Mouse (Mus musculus) heart, embryonic 16.5 days (tissue): ENCODE data around the gene Rnf151. TPM values are rescaled to one million over a fixed set of nuclear protein-coding genes. Genes with fewer than 3 reads are reported as not detected.
"Not testable (repeated sequence)": the region's sequence is repeated elsewhere in the genome, so short reads cannot be mapped to it uniquely, and the experiment has no call there.

ENCODE experiments used
- ATAC-seq: fragments of 200-750 bp; cut with Nextera tagmentation; replicated peaks from 2 replicates; pipeline ENCODE4 v1.8.0; 2017; ENCODE audit warnings: moderate number of reproducible peaks; ENCODE audit not compliant: insufficient read depth, low FRiP score; ENCODE audit errors: extremely low read depth
- H3K27ac ChIP-seq: fragments of 300-500 bp; sonication (generic); 2 replicates; pipeline ENCODE4 v1.5.1; 2014; ENCODE audit warnings: mild to moderate bottlenecking, low read length, control low read depth, moderate library complexity
- H3K27me3 ChIP-seq: fragments of 300-500 bp; sonication (generic); 2 replicates; pipeline ENCODE4 v1.6.1; 2014; ENCODE audit warnings: low read length, mixed read lengths; ENCODE audit not compliant: control insufficient read depth, insufficient read depth
- H3K36me3 ChIP-seq: fragments of 300-500 bp; sonication (generic); 2 replicates; pipeline ENCODE4 v1.6.1; 2014; ENCODE audit not compliant: control insufficient read depth, insufficient read depth
- H3K4me1 ChIP-seq: fragments of 300-500 bp; sonication (generic); 2 replicates; pipeline ENCODE4 v1.6.1; 2014; ENCODE audit warnings: low read length, mixed read lengths; ENCODE audit not compliant: control insufficient read depth, insufficient read depth
- H3K4me2 ChIP-seq: fragments of 300-500 bp; sonication (generic); 2 replicates; pipeline ENCODE4 v1.6.1; 2014; ENCODE audit warnings: low read depth, mild to moderate bottlenecking, control low read depth, low read length
- H3K4me3 ChIP-seq: fragments of 300-500 bp; sonication (generic); 2 replicates; pipeline ENCODE4 v1.5.1; 2014; ENCODE audit warnings: mild to moderate bottlenecking, control low read depth, low read length
- H3K9ac ChIP-seq: fragments of 300-500 bp; sonication (generic); 2 replicates; pipeline ENCODE4 v1.6.1; 2014; ENCODE audit warnings: low read length, control low read depth
- H3K9me3 ChIP-seq: fragments of 300-500 bp; sonication (generic); replicated peaks from 2 replicates; pipeline ENCODE4 v1.6.1; 2016; ENCODE audit warnings: low read length; ENCODE audit not compliant: control insufficient read depth
- WGBS: fragments of 180-500 bp; shearing (Covaris S2); extraction: QIAGEN DNeasy Blood & Tissue Kit; methylation state at CpG from one replicate; pipeline ENCODE4 v1.1.7; 2014; 5-methylcytosine and 5-hydroxymethylcytosine counted together
- polyA plus RNA-seq: library from polyadenylated mRNA; unstranded; fragments of >200 nt; fragmentation: Nextera tagmentation; extraction: Ambion mirVana; gene quantifications from 2 replicates; pipeline ENCODE4 v1.2.1, GENCODE M21; 2015

The Rnf151 gene
- polyA plus RNA-seq, 1 experiment from 2014 or later: not detected

- Histone ChIP-seq H3K27ac (no peak overlapping the region), H3K36me3 (no peaks in the 10 kb centered on the region), H3K4me2 (no peak overlapping the region), H3K4me3 (no peak overlapping the region), H3K4me1 (peaks cover 27% of the 10 kb centered on the region), H3K9me3 (no peaks in the 10 kb centered on the region), H3K27me3 (no peaks in the 10 kb centered on the region), H3K9ac (no peak overlapping the region)
- ATAC-seq: no peak
- WGBS: 18% methylated on average over 6 of the region's 6 CpGs
Measured at GRCm38 (mm10) chr17:24667416-24667815, 50.4 kb downstream of the Rnf151 start.

DNA sequence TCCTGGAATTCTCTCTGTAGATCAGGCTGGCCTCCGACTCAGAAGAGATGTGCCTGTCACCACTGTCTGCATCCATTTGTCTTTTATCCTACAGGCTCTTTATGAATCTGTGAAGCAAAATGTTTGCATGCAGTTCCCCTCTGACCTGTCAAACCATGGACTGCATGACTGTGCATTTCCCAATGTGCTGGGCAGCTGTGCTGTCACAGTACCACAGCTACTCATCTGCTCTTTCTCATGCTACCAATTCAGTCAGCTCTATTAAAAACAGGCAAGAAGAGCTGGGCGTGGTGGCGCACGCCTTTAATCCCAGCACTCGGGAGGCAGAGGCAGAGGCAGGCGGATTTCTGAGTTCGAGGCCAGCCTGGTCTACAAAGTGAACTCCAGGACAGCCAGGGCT is 50.9 kb downstream of the Rnf151 start:
- not testable (repeated sequence) for H3K9ac ChIP-seq, ATAC-seq, H3K27me3 ChIP-seq, H3K9me3 ChIP-seq, H3K4me3 ChIP-seq, H3K4me2 ChIP-seq, H3K36me3 ChIP-seq, H3K27ac ChIP-seq
- WGBS: 56% methylated on average over 7 of the region's 7 CpGs
- H3K4me1 ChIP-seq: peaks cover 23% of the 10 kb centered on the region

Other genes with a start within 250 kb of the Rnf151 start
- 27.7 and 28.8 TPM in 2 replicates for gene E4f1, start 247.8 kb downstream of the Rnf151 start, polyA plus RNA-seq
- gene Pgp, start 247.7 kb downstream of the Rnf151 start, polyA plus RNA-seq: 71.1 and 76.0 TPM in 2 replicates
- 0.21 and 0.25 TPM in 2 replicates for gene Bricd5, start 244.2 kb downstream of the Rnf151 start, polyA plus RNA-seq
- 18.7 and 19.5 TPM in 2 replicates for gene Mlst8, start 239.0 kb downstream of the Rnf151 start, polyA plus RNA-seq
- 0.24 and 0.52 TPM in 2 replicates for gene Caskin1, start 229.5 kb downstream of the Rnf151 start, polyA plus RNA-seq
- 77.6 and 80.7 TPM in 2 replicates for gene Traf7, start 190.1 kb downstream of the Rnf151 start, polyA plus RNA-seq
- 0.87 and 0.92 TPM in 2 replicates for gene Rab26, start 183.9 kb downstream of the Rnf151 start, polyA plus RNA-seq
- gene Pkd1, start 168.2 kb downstream of the Rnf151 start, polyA plus RNA-seq: 17.6 and 18.4 TPM in 2 replicates
- 48.1 and 53.3 TPM in 2 replicates for gene Tsc2, start 85.4 kb downstream of the Rnf151 start, polyA plus RNA-seq
- 11.2 and 12.7 TPM in 2 replicates for gene Nthl1, start 85.4 kb downstream of the Rnf151 start, polyA plus RNA-seq
- gene Slc9a3r2, start 67.7 kb downstream of the Rnf151 start, polyA plus RNA-seq: 50.8 and 63.9 TPM in 2 replicates
- 0.62 TPM in 1 of 2 replicates, not detected in the other for gene Npw, start 59.6 kb downstream of the Rnf151 start, polyA plus RNA-seq
- 11.9 and 17.0 TPM in 2 replicates for gene Zfp598, start 48.4 kb downstream of the Rnf151 start, polyA plus RNA-seq
- gene Syngr3, start 28.1 kb downstream of the Rnf151 start, polyA plus RNA-seq: 0.60 and 0.67 TPM in 2 replicates
- gene Gfer, start 21.9 kb downstream of the Rnf151 start, polyA plus RNA-seq: 27.6 and 29.7 TPM in 2 replicates
- 0.97 and 1.2 TPM in 2 replicates for gene Noxo1, start 21.8 kb downstream of the Rnf151 start, polyA plus RNA-seq
- gene Tbl3, start 10.4 kb downstream of the Rnf151 start, polyA plus RNA-seq: 44.3 and 47.5 TPM in 2 replicates
- gene Rps2, start 53 bp upstream of the Rnf151 start, polyA plus RNA-seq: 843 and 891 TPM in 2 replicates
- gene Ndufb10, start 6.4 kb upstream of the Rnf151 start, polyA plus RNA-seq: 570 and 615 TPM in 2 replicates
- gene Rpl3l, start 9.8 kb upstream of the Rnf151 start, polyA plus RNA-seq: 1.7 and 2.4 TPM in 2 replicates
- gene Msrb1, start 18.6 kb upstream of the Rnf151 start, polyA plus RNA-seq: 19.0 and 21.2 TPM in 2 replicates
- 0.21 and 0.36 TPM in 2 replicates for gene Hs3st6, start 34.9 kb upstream of the Rnf151 start, polyA plus RNA-seq
- gene Meiob, start 86.2 kb upstream of the Rnf151 start, polyA plus RNA-seq: not detected in 2 replicates
- 69.1 and 71.8 TPM in 2 replicates for gene Hagh, start 122.1 kb upstream of the Rnf151 start, polyA plus RNA-seq
- 50.2 and 59.9 TPM in 2 replicates for gene Fahd1, start 132.3 kb upstream of the Rnf151 start, polyA plus RNA-seq
- gene Igfals, start 147.9 kb upstream of the Rnf151 start, polyA plus RNA-seq: 0.40 and 0.70 TPM in 2 replicates
- gene Nubp2, start 168.3 kb upstream of the Rnf151 start, polyA plus RNA-seq: 37.9 and 38.3 TPM in 2 replicates
- 33.7 and 34.0 TPM in 2 replicates for gene Spsb3, start 168.6 kb upstream of the Rnf151 start, polyA plus RNA-seq
- 18.2 and 20.4 TPM in 2 replicates for gene Eme2, start 177.0 kb upstream of the Rnf151 start, polyA plus RNA-seq
- gene Mrps34, start 177.1 kb upstream of the Rnf151 start, polyA plus RNA-seq: 86.8 and 94.8 TPM in 2 replicates
- 38.2 and 42.1 TPM in 2 replicates for gene Nme3, start 178.4 kb upstream of the Rnf151 start, polyA plus RNA-seq
- 30.1 and 33.0 TPM in 2 replicates for gene Mapk8ip3, start 218.9 kb upstream of the Rnf151 start, polyA plus RNA-seq
- 79.3 and 82.5 TPM in 2 replicates for gene Jpt2, start 242.6 kb upstream of the Rnf151 start, polyA plus RNA-seq